Mouse (Mus musculus) limb, embryonic 12.5 days (tissue): ENCODE measurements around the gene Gm5751. TPM values are rescaled to one million over a fixed set of nuclear protein-coding genes. Genes with fewer than 3 reads are reported as not detected.
"Not testable (repeated sequence)": the region's sequence is repeated elsewhere in the genome, so short reads cannot be mapped to it uniquely, and the experiment has no call there.

Source experiments
- ATAC-seq: fragments of 200-750 bp; cut with Nextera tagmentation; 2 replicates; pipeline ENCODE4 v1.8.0; 2017; ENCODE audit warnings: low read depth, moderate TSS enrichment; ENCODE audit not compliant: insufficient number of reproducible peaks, insufficient read depth, low FRiP score, low TSS enrichment
- H3K27ac ChIP-seq: fragments of 300-500 bp; sonication (generic); 2 replicates; pipeline ENCODE4 v1.5.1; 2016; ENCODE audit warnings: mild to moderate bottlenecking, moderate library complexity
- H3K27me3 ChIP-seq: fragments of 300-500 bp; sonication (generic); 2 replicates; pipeline ENCODE4 v1.6.1; 2016; ENCODE audit warnings: mild to moderate bottlenecking, moderate library complexity
- H3K36me3 ChIP-seq: fragments of 300-500 bp; sonication (generic); 2 replicates; pipeline ENCODE4 v1.6.1; 2016; ENCODE audit warnings: mild to moderate bottlenecking, moderate library complexity
- H3K4me1 ChIP-seq: fragments of 300-500 bp; sonication (generic); replicated peaks from 2 replicates; pipeline ENCODE4 v1.6.1; 2016
- H3K4me2 ChIP-seq: fragments of 300-500 bp; sonication (generic); 2 replicates; pipeline ENCODE4 v1.6.1; 2016; ENCODE audit warnings: mild to moderate bottlenecking, moderate library complexity
- H3K4me3 ChIP-seq: fragments of 300-500 bp; sonication (generic); replicated peaks from 2 replicates; pipeline ENCODE4 v1.5.1; 2016; ENCODE audit warnings: mild to moderate bottlenecking
- H3K9ac ChIP-seq: fragments of 300-500 bp; sonication (generic); replicated peaks from 2 replicates; pipeline ENCODE4 v1.6.1; 2016; ENCODE audit warnings: mild to moderate bottlenecking, moderate library complexity
- H3K9me3 ChIP-seq: fragments of 300-500 bp; sonication (generic); 2 replicates; pipeline ENCODE4 v1.6.1; 2016; ENCODE audit warnings: mild to moderate bottlenecking, moderate library complexity
- WGBS: fragments of 180-500 bp; shearing (Covaris S2); methylation state at CpG from one replicate; pipeline ENCODE4 v1.1.7; 2016; 5-methylcytosine and 5-hydroxymethylcytosine counted together
- polyA plus RNA-seq: library from polyadenylated mRNA; unstranded; fragments of >200 nt; fragmentation: Nextera tagmentation; extraction: Ambion mirVana; gene quantifications from 2 replicates; pipeline ENCODE4 v1.2.1, GENCODE M21; 2016

Gene Gm5751
- polyA plus RNA-seq: not detected in 2 replicates

DNA sequence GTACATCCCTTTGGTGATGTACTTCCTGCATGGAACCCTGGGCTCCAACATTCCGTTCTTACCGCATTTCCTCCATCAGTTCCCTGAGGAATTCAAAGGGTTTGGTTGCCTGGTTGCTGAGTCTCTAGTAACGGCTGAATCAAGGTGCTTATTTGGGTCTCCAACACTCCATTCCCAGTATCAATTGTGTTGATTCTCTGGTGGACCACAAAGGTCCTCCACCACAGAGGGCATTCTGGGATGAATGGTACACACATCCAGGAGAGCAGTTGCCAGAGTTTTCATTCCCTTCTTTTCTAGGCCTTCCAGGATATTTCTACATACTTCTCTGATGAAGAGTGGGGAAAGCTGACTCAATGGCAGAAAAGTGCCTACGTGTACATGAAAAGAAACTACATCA, at the start of gene Gm5751:
TSS of gene Gm5751 (plus strand) at position 301 of the 400 bp plus-strand sequence.
- not testable (repeated sequence) for H3K4me1 ChIP-seq, H3K36me3 ChIP-seq, H3K9me3 ChIP-seq, H3K9ac ChIP-seq, ATAC-seq, H3K4me2 ChIP-seq, H3K27me3 ChIP-seq, H3K4me3 ChIP-seq, H3K27ac ChIP-seq
- WGBS: 96% methylated on average over 3 of the region's 4 CpGs

DNA sequence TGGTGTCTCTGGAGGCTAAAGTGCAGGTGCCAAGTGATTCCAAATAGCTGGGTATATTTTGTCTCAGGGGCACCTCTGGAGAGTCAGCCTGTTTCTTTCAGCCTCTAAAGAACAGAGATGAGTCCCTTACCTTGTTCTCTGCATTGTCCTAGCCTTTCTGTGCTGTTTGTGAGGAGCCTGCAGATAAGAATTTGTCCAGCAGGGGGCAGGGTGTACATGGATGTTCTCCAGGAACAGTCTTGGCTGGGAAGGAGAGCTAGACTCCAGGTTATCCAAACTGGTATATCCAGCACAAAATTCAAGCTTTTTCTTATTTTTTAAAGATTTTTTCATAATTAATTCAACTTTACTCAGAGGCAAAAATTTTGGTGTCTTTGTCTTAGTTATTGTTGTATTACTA, 42.0 kb upstream of the Gm5751 start:
- no peak for ATAC-seq
- Histone ChIP-seq H3K36me3 (no peaks in the 10 kb centered on the region), H3K4me3 (no peak overlapping the region), H3K4me1 (no peaks in the 10 kb centered on the region), H3K9me3 (no peaks in the 10 kb centered on the region), H3K9ac (no peak overlapping the region), H3K27ac (no peak overlapping the region), H3K4me2 (no peak overlapping the region), H3K27me3 (no peaks in the 10 kb centered on the region)

DNA sequence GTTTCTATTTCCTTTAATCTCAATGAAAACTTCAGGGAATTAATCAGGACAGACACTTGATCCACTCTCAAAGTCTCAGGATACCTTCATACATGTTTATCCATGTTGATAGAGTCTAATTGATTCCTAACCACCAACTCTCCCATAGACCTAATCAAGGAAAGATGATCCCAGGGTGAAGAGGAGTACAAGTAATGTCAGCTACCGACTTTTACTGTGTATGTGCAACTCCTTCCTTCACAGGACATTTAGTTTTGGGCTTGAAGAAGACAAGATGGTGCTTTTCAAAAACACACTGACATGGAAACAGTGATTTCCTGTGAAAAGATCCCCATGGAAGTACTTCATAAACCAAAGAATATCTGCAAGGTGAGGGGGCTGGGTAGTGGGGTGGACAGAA, 30.4 kb upstream of the Gm5751 start, which contains the start of gene Gm6592:
TSS of gene Gm6592 (plus strand) at position 301 of the 400 bp plus-strand sequence.
- H3K27me3 ChIP-seq: no peaks in the 10 kb centered on the region
- H3K27ac ChIP-seq: no peak within 1 kb of the TSS
- 78% methylated on average over 1 of the region's 1 CpGs for WGBS
- no peaks in the 10 kb centered on the region for H3K36me3 ChIP-seq
- H3K4me1 ChIP-seq: no peaks in the 10 kb centered on the region
- ATAC-seq: no peak
- H3K4me3 ChIP-seq: no peak within 1 kb of the TSS
- no peak within 1 kb of the TSS for H3K4me2 ChIP-seq
- H3K9ac ChIP-seq: no peak within 1 kb of the TSS
- H3K9me3 ChIP-seq: no peaks in the 10 kb centered on the region

DNA sequence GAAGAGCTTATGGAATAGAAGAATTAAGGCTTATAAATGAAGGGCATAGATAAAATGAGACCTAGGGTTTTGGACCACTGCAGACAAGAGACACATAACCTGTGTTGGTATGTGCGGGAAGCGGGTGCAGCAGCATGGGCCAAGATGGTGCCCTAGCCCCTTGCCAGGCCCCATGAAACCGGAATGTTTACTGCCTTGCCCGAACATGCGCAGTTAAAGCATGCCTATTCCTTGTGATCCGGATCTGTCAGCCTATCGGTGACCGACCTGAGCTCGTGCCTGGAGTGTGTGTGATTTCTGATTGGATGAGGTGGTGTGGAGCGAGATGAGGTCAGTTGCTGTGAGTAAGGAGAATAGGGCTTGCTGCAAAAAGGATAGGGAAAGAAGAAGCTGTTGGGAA, 21.6 kb upstream of the Gm5751 start:
- Histone ChIP-seq H3K4me3 (no peak overlapping the region), H3K4me2 (no peak overlapping the region), H3K4me1 (no peaks in the 10 kb centered on the region), H3K27ac (no peak overlapping the region), H3K36me3 (no peaks in the 10 kb centered on the region), H3K27me3 (no peaks in the 10 kb centered on the region), H3K9me3 (no peaks in the 10 kb centered on the region), H3K9ac (no peak overlapping the region)
- ATAC-seq: no peak
- 88% methylated on average over 10 of the region's 10 CpGs for WGBS

DNA sequence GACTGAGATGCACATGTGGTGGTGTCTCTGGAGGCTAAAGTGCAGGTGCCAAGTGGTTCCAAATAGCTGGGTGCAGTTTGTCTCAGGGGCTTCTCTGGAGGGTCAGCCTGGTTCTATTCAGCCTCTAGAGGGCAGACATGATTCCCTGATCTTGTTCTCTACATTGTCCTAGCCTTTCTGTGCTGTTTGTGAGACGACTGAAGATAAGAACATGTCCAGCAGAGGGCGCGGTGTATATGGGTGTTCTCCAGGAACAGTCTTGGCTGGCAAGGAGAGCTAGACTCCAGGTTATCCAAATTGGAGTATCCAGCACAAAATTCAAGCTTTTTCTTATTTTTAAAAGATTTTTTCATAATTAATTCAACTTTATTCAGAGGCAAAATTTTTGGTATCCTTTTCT, 9.7 kb upstream of the Gm5751 start:
- not testable (repeated sequence) for H3K4me3 ChIP-seq, H3K27ac ChIP-seq, H3K9ac ChIP-seq, H3K9me3 ChIP-seq, H3K4me2 ChIP-seq, H3K36me3 ChIP-seq, H3K27me3 ChIP-seq, ATAC-seq, H3K4me1 ChIP-seq
- WGBS: 1% methylated on average over 3 of the region's 3 CpGs

DNA sequence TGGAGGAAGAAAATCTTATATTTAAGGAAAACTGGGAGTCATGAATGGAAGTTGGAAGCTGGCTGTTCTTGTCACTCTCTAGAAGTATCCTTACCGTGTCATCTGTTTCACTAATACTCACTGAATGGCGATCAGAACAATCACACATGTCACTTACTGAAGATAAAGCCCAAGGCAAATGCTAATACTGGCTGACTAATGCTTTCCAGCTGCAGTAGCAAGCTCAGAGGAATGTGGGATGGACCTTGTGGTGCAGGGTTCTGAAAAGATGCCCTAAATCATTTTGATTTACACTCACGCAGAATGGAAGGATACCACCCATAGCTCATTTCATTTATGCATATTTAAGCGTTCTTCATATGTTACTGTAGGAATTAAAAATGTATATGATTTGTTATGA, 10.3 kb downstream of the Gm5751 start:
- Histone ChIP-seq H3K9me3 (no peaks in the 10 kb centered on the region), H3K9ac (no peak overlapping the region), H3K27me3 (no peaks in the 10 kb centered on the region), H3K4me1 (no peaks in the 10 kb centered on the region), H3K36me3 (peaks cover 6% of the 10 kb centered on the region; the same call in 1 of the 2 replicates), H3K4me2 (no peak overlapping the region), H3K27ac (no peak overlapping the region), H3K4me3 (no peak overlapping the region)
- WGBS: 71% methylated on average over 4 of the region's 4 CpGs
- no peak for ATAC-seq

DNA sequence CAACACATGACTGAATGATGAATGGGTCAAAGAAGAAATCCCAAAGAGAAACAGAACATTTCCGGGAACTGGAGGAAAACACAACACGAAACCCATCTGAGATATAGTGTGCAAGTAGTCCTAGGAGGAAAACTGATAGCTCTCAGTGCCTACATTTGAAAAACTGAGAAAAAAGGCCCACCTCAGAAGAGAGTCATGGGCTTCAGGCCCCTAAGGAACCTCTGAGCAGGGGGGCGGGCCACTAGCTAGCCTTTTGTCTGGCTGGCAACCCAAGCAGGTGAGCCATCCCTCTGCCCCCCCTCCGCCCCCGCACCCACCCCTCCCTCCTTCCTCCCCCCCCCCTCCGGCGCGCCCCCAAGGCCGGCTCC, 17.9 kb downstream of the Gm5751 start:
- Histone ChIP-seq H3K4me1 (no peaks in the 10 kb centered on the region), H3K9me3 (no peaks in the 10 kb centered on the region), H3K9ac (no peak overlapping the region; the same call in 1 of the 2 replicates), H3K4me3 (peak overlapping the region; percentile 58), H3K27ac (peak overlapping the region; percentile 93; the same call in 1 of the 2 replicates), H3K4me2 (peak overlapping the region; percentile 62), H3K27me3 (no peaks in the 10 kb centered on the region), H3K36me3 (peaks cover 6% of the 10 kb centered on the region; the same call in 1 of the 2 replicates)
- ATAC-seq: peak; percentile 28; the same call in 1 of the 2 replicates
- WGBS: 31% methylated on average over 4 of the region's 9 CpGs

DNA sequence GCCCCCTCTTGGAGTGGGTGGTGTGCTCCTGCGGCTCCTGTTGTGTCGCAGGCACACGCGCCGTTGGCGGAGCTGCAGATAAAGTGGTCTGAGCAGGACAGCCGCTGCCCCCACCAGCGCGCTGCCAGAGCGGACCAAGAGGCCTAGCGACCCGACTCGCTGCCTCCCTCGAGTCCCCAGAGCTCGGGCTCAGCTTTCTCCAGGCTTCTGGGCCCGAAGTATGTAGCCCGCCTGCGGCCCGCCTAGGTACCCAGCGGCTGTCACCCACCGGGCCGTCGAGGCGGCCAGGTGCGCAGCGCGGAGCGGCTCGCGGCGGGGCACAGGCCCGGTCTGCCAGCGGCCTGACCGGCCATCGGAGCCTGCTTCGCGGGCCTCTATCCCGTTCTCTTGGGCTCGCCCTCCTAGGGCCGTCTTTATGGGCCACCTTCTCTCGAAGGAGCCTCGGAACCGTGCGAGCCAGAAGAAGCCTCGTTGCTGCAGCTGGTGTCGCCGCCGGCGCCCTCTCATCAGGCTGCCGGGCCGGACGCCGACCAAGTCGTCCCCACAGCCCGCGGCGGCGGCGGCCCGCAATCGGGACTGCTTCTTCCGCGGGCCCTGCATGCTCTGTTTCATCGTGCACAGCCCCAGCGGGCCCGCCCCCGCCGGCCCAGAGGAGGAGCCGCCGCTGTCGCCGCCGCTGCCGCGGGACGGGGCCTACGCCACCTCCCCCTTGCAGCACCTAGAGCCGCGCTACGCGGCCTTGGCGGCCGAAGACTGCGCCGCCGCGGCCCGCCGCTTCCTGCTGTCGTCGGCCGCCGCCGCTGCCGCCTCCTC, 18.5 kb downstream of the Gm5751 start, which contains the start of gene B630019K06Rik:
TSS of gene B630019K06Rik (plus strand) at position 40 of the 813 bp plus-strand sequence.
- Histone ChIP-seq H3K9ac (peak within 1 kb of the TSS; percentile 79), H3K9me3 (no peaks in the 10 kb centered on the region), H3K4me1 (no peaks in the 10 kb centered on the region), H3K4me2 (peak within 1 kb of the TSS; percentile 62), H3K27ac (peak within 1 kb of the TSS; percentile 93), H3K27me3 (no peaks in the 10 kb centered on the region), H3K4me3 (peak within 1 kb of the TSS; percentile 58), H3K36me3 (peaks cover 5% of the 10 kb centered on the region; the same call in 1 of the 2 replicates)
- WGBS: 17% methylated on average over 74 of the region's 95 CpGs
- ATAC-seq: peak; percentile 85

DNA sequence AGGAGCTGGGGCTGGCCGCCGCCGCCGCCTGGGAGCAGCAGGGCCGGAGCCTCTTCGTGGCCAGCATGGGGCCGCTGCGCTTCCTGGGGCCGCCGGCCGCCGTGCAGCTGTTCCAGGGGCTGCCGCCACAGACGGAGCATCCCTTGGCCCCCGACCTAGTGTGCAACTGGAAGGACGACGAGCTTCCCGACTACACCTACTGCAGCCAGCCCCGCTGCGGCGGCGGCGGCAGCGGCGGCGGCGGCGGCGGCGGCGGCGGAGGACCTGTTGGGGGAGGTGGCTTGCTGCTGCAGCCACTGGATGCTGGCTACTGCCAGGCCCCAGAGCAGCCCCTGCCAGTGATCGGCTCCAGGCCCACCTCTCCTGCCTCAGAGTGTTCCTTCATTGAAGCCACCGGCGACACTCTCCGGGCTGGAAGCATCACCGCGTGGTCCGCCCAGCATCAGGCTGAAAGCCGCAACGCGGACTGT, 19.2 kb downstream of the Gm5751 start:
- H3K9me3 ChIP-seq: no peaks in the 10 kb centered on the region
- peak overlapping the region; percentile 79 for H3K9ac ChIP-seq
- peak overlapping the region; percentile 58 for H3K4me3 ChIP-seq
- H3K27ac ChIP-seq: peak overlapping the region; percentile 93
- H3K4me1 ChIP-seq: no peaks in the 10 kb centered on the region
- peak overlapping the region; percentile 62 for H3K4me2 ChIP-seq
- H3K36me3 ChIP-seq: no peaks in the 10 kb centered on the region
- no peaks in the 10 kb centered on the region for H3K27me3 ChIP-seq
- peak; percentile 77 for ATAC-seq
- 11% methylated on average over 30 of the region's 42 CpGs for WGBS

DNA sequence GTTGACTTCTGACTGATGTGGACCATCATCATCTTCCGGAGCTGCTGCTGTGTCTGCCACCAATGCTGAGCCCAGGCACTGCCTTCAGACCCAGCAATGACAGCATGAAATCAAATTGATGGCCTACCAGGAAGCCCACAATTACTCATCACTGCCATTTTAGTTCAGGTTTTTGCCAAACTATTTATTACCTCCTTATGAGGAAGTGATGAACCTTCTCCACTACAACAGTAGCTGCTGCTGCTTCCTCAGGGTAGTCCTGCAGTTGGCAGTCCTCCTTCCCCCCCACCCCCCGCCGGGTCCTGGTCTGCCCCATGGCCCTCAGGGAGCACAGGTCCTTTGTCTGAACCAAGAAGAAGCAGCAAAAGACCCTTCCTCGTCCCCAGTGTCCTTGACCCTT, 26.8 kb downstream of the Gm5751 start:
- H3K9ac ChIP-seq: no peak overlapping the region
- no peak overlapping the region for H3K4me2 ChIP-seq
- no peak for ATAC-seq
- peaks cover 5% of the 10 kb centered on the region; the same call in 1 of the 2 replicates for H3K4me1 ChIP-seq
- no peak overlapping the region for H3K27ac ChIP-seq
- 63% methylated on average over 4 of the region's 4 CpGs for WGBS
- no peaks in the 10 kb centered on the region for H3K9me3 ChIP-seq
- no peaks in the 10 kb centered on the region for H3K36me3 ChIP-seq
- no peak overlapping the region for H3K4me3 ChIP-seq
- no peaks in the 10 kb centered on the region for H3K27me3 ChIP-seq

DNA sequence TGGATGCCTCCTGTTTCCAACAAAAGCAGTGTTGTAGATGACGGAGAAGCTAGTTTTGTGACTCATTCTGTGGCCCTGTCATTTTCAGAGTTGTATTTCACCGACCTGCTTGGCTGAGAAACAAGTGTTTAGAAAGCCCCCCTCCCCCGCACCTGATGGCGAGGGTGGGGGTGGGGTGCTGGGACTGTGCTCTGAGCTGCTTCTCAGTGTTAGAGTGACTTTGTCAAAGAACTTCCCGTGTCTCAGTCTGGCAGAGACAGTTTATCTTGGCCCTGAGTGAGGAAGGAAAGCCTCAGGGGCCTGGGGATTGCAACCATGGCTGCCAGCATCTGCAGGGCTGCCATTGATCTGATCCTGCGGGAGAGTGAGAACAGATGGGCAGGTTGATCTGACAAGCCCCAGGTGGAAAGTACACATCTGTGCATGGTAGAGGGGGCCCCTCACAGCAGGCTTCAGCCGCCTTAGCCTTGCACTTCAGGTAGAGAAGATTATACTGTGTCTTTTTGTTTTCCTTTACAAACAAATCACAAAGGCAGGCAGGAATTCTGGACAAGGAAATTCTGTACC, 27.9 kb downstream of the Gm5751 start:
- Histone ChIP-seq H3K36me3 (no peaks in the 10 kb centered on the region), H3K9me3 (no peaks in the 10 kb centered on the region), H3K27me3 (no peaks in the 10 kb centered on the region), H3K9ac (no peak overlapping the region), H3K4me1 (peaks cover 5% of the 10 kb centered on the region; the same call in 1 of the 2 replicates), H3K4me3 (no peak overlapping the region), H3K27ac (no peak overlapping the region), H3K4me2 (no peak overlapping the region)
- 35% methylated on average over 7 of the region's 7 CpGs for WGBS
- no peak for ATAC-seq
